Mouse (Mus musculus) urinary bladder, postnatal 4 days (tissue): ENCODE measurements at regions not wholly inside any gene's neighbourhood (a gene's known extent, or its start where the extent isn't known, plus 50 kb on each side); places are given as distances from the start of the nearest gene placed in this dataset.

Experiments
- DNase-seq, 2 experiments: peaks; one replicate each; pipeline ENCODE4 v3.0.0; 2021 to 2022; ENCODE audit warnings: low spot score in 2 of 2

- no peak for DNase-seq
Measured at GRCm38 (mm10) chr2:161166681-161167080, 57.8 kb upstream of the Chd6 start.

DNA sequence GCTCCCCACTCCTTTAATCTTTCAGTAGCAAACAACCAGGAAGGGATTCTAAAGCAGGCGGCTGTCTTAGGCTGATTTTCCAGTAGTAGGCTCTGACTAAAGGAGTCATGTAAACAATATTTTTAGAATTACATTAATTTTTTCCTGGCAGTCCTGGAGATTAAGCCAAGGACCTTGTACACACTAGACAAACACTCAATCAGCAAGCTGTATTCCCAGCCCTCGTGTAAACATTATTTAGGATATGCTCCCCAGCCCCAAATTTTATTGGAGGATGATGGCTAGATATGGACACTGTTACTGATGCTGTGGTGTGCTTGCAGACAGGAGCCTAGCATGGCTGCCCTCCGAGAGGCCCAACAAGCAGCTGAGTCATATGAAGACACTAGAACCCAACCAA, 56.6 kb upstream of the Chd6 start:
- DNase-seq, result no peak

DNA sequence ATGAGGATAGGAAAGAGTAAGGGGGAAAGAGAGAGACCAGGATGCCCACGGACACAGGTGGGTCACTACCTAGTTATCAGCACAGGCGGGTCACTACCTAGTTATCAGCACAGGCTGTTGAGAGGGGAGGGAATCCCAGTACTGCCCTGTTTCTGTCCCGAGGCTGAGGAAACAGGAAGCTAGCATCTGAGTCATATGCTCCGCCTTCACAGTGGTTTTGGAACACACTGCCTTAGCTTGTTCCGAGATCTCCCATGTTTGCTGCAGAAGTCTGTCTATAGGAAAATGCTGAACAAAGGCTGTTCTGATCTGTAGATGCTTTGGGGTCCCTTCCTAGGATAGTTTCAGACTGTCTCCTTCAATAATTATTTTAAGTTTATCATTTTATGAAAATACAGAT, 55.4 kb upstream of the Chd6 start:
- DNase-seq, result no peak
